Mouse (Mus musculus) stomach, postnatal 0 days (tissue): ENCODE results near the gene Zp2.

Experiments used
- CTCF ChIP-seq: IDR thresholded peaks from 2 replicates; pipeline ENCODE4 v1.5.1; 2016; ENCODE audit warnings: antibody characterized with exemption, low read depth, mild to moderate bottlenecking, moderate library complexity
- EP300 ChIP-seq: optimal IDR thresholded peaks from 2 replicates; pipeline ENCODE3; 2016; ENCODE audit warnings: antibody characterized with exemption

DNA sequence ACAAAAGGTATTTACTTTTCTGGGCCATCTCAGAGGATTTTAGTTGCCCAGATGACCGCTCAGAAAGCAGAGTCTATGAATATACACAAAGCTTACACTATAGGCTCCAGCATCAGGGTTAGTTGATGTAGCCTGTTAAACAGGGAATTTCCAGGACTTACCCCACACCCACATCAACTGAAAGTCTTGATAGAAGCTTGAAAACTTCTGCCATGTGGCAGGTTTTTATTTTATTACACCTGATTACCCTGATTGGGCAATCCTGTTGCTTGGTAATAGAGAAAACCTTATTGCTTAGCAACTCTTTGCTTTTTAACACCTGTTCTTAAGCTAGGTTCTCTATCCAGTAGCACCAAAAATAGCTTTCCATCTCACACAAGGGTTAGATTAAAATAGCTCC is 2.3 kb downstream of the Zp2 start:
- TF ChIP-seq CTCF (no peak), EP300 (no peak)
